Mouse (Mus musculus) T-helper 17 cell (primary cell): ENCODE results near the gene Ttn.

ENCODE experiments used
- in situ Hi-C, 2 experiments: fragments of 300-600 bp; cut with MboI, MseI; formaldehyde crosslinking; loops; 1 replicate in 1 of 2; 2 replicates in 1 of 2; pipeline ENCODE4 v1.15.1; 2025; ENCODE audit warnings: high pct_unique_total_duplicates in 2 of 2

Ttn gene

GRCm38 (mm10) chr2:76671641-76672040 is 310.7 kb downstream of the Ttn start:
- in situ Hi-C loops = loop anchor here in 1 of 2 experiments (5.0 kb wide), 1 partner anchor 304 kb away; the partner anchor contains the start of gene Rbm45

- in situ Hi-C loops = no loop called here
Observed at GRCm38 (mm10) chr2:76667200-76667599, 315.1 kb downstream of the Ttn start.

GRCm38 (mm10) chr2:76665531-76665930 is 316.8 kb downstream of the Ttn start:
- in situ Hi-C loops = no loop called here

- in situ Hi-C loops = no loop called here
Observed at GRCm38 (mm10) chr2:76659419-76659818, 322.9 kb downstream of the Ttn start.

- in situ Hi-C loops = no loop called here
Observed at GRCm38 (mm10) chr2:76658551-76658950, 323.8 kb downstream of the Ttn start.

- in situ Hi-C loops = no loop called here
Observed at GRCm38 (mm10) chr2:76655982-76656381, 326.4 kb downstream of the Ttn start.

GRCm38 (mm10) chr2:76655444-76655843 is 326.9 kb downstream of the Ttn start:
- in situ Hi-C loops = no loop called here

GRCm38 (mm10) chr2:76654646-76655045 is 327.7 kb downstream of the Ttn start:
- in situ Hi-C loops = no loop called here
